Mouse (Mus musculus): ENCODE measurements around the gene Zfp708. TPM values are rescaled to one million over a fixed set of nuclear protein-coding genes. Genes with fewer than 3 reads are reported as not detected.

The Zfp708 gene
- 6.4 TPM for polyA plus RNA-seq (2017; shearing (Covaris generic))

DNA sequence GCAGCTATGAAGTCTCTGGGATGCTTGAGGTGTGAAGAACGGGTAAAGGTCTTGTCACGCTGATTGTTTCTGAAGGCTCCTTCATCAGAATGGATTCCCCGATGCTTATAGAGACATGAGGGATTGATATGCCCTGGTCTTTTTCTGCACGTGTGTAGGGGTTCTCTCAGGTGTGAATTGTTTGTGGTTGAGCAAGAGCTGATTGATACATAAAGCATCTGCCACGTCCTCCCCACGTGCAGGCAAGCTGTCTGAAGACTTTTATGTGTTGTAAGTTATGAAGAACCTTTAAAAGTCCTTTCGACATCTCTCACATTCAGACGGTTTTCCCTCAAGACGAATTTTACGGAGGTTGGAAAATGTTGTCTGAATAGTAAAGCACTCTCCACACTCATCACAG, at the start of gene Zfp708:
Gene Zfp708, minus strand, starts transcription at position 101 of the 400 bp plus-strand sequence.

DNA sequence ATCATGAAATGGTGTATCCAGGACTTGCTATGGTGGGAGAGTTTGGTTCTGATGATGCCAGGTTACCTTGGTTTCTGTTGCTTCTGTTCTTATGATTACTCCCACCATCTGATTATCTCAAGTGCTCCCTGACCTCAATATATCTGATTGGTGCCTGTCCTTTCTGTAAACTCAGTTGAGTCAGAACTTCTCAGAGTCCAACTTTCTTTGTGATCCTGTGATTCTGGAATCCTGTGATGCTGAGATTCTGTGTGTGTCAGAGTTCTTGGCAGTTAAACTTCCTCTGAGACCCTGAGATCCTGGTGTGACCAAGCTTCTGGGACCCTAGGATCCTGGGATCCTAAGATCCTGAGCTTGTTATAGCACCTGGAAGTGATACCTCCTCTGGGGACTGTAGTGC, 23.6 kb upstream of the Zfp708 start, which contains the start of gene Zfp759:
Gene Zfp759, plus strand, starts transcription at position 301 of the 400 bp plus-strand sequence.

DNA sequence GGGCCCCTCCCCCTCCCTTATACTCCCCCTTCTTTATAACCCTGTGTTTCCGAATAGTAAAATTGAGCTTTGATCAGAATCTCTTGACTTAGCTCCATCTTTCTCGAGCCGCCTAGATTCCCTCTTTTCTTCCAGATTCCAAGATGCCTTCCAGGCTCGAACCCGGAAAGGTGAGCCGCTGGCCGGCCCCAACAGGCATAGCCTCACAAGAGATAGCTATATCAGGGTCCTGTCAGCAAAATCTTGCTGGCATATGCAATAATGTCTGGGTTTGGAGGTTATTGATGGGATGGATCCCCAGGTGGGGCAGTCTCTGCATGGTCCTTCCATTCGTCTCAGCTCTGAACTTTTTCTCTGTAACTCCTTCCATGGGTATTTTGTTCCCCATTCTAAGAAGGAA, 18.4 kb upstream of the Zfp708 start, which contains the start of gene Rslcan18:
Gene Rslcan18, minus strand, starts transcription at position 101 of the 400 bp plus-strand sequence.

DNA sequence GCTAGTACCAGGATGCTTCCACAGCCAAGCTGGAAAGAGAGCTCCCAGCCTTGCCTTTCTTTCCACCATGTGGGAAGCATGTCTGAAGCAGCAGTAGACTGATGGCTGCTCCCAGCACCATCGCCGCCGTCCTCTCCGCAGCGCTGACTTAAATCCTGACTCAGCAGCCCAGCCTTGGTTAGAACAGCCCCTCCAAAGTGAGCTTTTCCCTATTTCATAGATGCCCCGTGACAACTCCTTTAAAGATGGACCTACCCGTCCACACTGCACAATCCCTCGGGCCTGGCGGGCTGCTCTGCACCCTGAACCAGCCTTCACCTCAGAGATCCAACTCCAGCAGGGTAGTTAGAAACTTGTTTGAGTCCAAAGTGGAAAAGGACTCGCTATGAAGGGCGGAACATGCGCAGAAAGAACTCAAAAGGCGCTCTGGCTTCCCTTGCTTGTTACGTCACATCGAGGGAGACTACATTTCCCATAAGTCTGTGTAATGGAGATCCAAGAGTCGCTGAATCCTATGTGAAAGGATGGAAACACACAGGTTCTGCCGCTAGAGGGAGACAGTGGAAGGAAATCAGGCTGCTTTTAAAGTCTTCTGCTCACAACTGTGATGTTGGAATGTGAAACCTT, 10.5 kb upstream of the Zfp708 start, which contains the start of gene Gm28557:
Gene Gm28557, minus strand, starts transcription at position 411 of the 627 bp plus-strand sequence.

DNA sequence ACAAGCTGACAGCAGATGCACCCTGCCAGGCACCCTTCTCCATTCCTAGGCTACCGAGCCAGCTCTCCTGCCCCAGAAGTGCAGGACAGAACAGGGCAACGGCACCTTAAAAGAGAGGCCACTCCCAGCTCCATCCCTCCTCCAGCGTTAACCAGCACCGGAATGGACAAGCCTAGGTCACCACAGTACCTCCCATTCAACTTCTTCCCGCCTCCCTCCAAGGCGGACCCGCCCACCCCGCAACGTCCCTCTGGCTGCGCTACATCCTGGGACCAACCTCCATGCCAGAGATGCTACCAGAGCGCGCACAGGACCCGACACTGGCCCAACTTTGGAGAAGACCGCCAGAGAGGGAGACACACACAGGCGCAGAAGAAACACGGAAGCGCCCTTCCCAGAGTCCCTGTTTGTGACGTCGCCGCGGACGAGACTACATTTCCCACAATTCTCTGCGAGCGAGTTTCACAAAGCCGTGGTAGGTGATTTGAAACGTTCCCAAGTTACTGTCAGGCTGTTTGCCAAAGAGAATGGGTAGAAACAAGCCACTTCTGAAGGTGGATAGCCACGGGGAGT, 36.9 kb downstream of the Zfp708 start, which contains the start of gene Zfp712:
Gene Zfp712, minus strand, starts transcription at position 385 of the 573 bp plus-strand sequence.

Other genes starting within 250 kb of the Zfp708 start
- 1.5 TPM for gene Gm10767, start 193.1 kb downstream of the Zfp708 start, polyA plus RNA-seq (2017; shearing (Covaris generic))
- gene Zfp712, start 36.8 kb downstream of the Zfp708 start, polyA plus RNA-seq (2017; shearing (Covaris generic)): 7.3 TPM
- 3.1 TPM for gene Gm28557, start 10.6 kb upstream of the Zfp708 start, polyA plus RNA-seq (2017; shearing (Covaris generic))
- gene Rslcan18, start 18.3 kb upstream of the Zfp708 start, polyA plus RNA-seq (2017; shearing (Covaris generic)): 0.22 TPM
- 4.0 TPM for gene Zfp759, start 23.7 kb upstream of the Zfp708 start, polyA plus RNA-seq (2017; shearing (Covaris generic))
- gene Rsl1, start 75.2 kb upstream of the Zfp708 start, polyA plus RNA-seq (2017; shearing (Covaris generic)): 15.3 TPM
- gene Zfp455, start 96.5 kb upstream of the Zfp708 start, polyA plus RNA-seq (2017; shearing (Covaris generic)): 4.6 TPM
- 2.3 TPM for gene Zfp458, start 180.5 kb upstream of the Zfp708 start, polyA plus RNA-seq (2017; shearing (Covaris generic))
- gene Zfp457, start 208.5 kb upstream of the Zfp708 start, polyA plus RNA-seq (2017; shearing (Covaris generic)): 0.77 TPM
- gene Zfp595, start 234.6 kb upstream of the Zfp708 start, polyA plus RNA-seq (2017; shearing (Covaris generic)): 7.8 TPM

Data from CD4-positive, CD25-positive, alpha-beta regulatory T cell (primary cell).